Mouse (Mus musculus) testis, adult 2 months (tissue): ENCODE measurements around the gene Gm1113. TPM values are rescaled to one million over a fixed set of nuclear protein-coding genes. Genes with fewer than 3 reads are reported as not detected.

Experiments
- H3K27ac ChIP-seq: fragments of 200-500 bp; 2 replicates; pipeline ENCODE4 v1.5.1; 2012; ENCODE audit warnings: low read depth, low read length; ENCODE audit not compliant: control insufficient read depth, insufficient read depth
- H3K27me3 ChIP-seq: fragments of 200-500 bp; 2 replicates; pipeline ENCODE4 v1.6.1; 2012; ENCODE audit warnings: mild to moderate bottlenecking, low read length, moderate library complexity; ENCODE audit not compliant: control insufficient read depth, insufficient read depth
- H3K36me3 ChIP-seq: fragments of 200-500 bp; 2 replicates; pipeline ENCODE4 v1.6.1; 2012; ENCODE audit warnings: mild to moderate bottlenecking, low read length; ENCODE audit not compliant: control insufficient read depth, insufficient read depth
- H3K4me1 ChIP-seq: fragments of 200-500 bp; 2 replicates; pipeline ENCODE4 v1.6.1; 2012; ENCODE audit warnings: low read length; ENCODE audit not compliant: control insufficient read depth, insufficient read depth
- H3K4me3 ChIP-seq: fragments of 200-500 bp; 2 replicates; pipeline ENCODE4 v1.5.1; 2012; ENCODE audit warnings: low read depth, mild to moderate bottlenecking, low read length, moderate library complexity, mixed read lengths; ENCODE audit not compliant: control insufficient read depth
- CTCF ChIP-seq: fragments of 200-500 bp; IDR thresholded peaks from 2 replicates; pipeline ENCODE4 v1.5.1; 2012; ENCODE audit warnings: low read depth, mild to moderate bottlenecking, inconsistent platforms, low read length, moderate library complexity; ENCODE audit not compliant: control insufficient read depth, insufficient read depth, insufficient replicate concordance
- POLR2A ChIP-seq: fragments of 200-500 bp; IDR thresholded peaks from 2 replicates; pipeline ENCODE4 v1.6.1; 2012; ENCODE audit warnings: low read depth, mild to moderate bottlenecking, inconsistent platforms, low read length, moderate library complexity; ENCODE audit not compliant: control insufficient read depth
- polyA plus RNA-seq: library from polyadenylated mRNA; depleted of rRNA; stranded (reverse); fragments of >200 nt; gene quantifications from 2 replicates; pipeline ENCODE4 v1.2.3, GENCODE M21; 2012; rRNA removed

Gene Gm1113
- polyA plus RNA-seq, 1 experiment: not detected

- H3K4me3 ChIP-seq: no peak overlapping the region
- TF ChIP-seq POLR2A: no peak
- no peak for TF ChIP-seq CTCF
- H3K36me3 ChIP-seq: no peaks in the 10 kb centered on the region
- no peaks in the 10 kb centered on the region for H3K4me1 ChIP-seq
- H3K27ac ChIP-seq: no peak overlapping the region
- no peaks in the 10 kb centered on the region for H3K27me3 ChIP-seq
Observed at GRCm38 (mm10) chr9:35475394-35475793, 42.7 kb downstream of the Gm1113 start.

- no peaks in the 10 kb centered on the region for H3K36me3 ChIP-seq
- H3K27me3 ChIP-seq: no peaks in the 10 kb centered on the region
- H3K4me3 ChIP-seq: no peak overlapping the region
- TF ChIP-seq POLR2A (no peak), CTCF (no peak)
- no peak overlapping the region for H3K27ac ChIP-seq
- no peaks in the 10 kb centered on the region for H3K4me1 ChIP-seq
Observed at GRCm38 (mm10) chr9:35474104-35474724, 43.9 kb downstream of the Gm1113 start.

- H3K4me3 ChIP-seq: no peak overlapping the region
- no peaks in the 10 kb centered on the region for H3K4me1 ChIP-seq
- TF ChIP-seq POLR2A (no peak), CTCF (no peak)
- H3K36me3 ChIP-seq: no peaks in the 10 kb centered on the region
- H3K27ac ChIP-seq: no peak overlapping the region
- H3K27me3 ChIP-seq: no peaks in the 10 kb centered on the region
Observed at GRCm38 (mm10) chr9:35468913-35469312, 49.2 kb downstream of the Gm1113 start.

- H3K36me3 ChIP-seq: no peaks in the 10 kb centered on the region
- H3K4me1 ChIP-seq: no peaks in the 10 kb centered on the region
- no peaks in the 10 kb centered on the region for H3K27me3 ChIP-seq
- H3K27ac ChIP-seq: no peak overlapping the region
- TF ChIP-seq CTCF: no peak
- TF ChIP-seq POLR2A: no peak
- H3K4me3 ChIP-seq: no peak overlapping the region
Observed at GRCm38 (mm10) chr9:35467264-35467817, 50.7 kb downstream of the Gm1113 start.

- Histone ChIP-seq H3K27me3 (no peaks in the 10 kb centered on the region), H3K4me3 (no peak overlapping the region), H3K36me3 (no peaks in the 10 kb centered on the region), H3K4me1 (no peaks in the 10 kb centered on the region), H3K27ac (no peak overlapping the region)
- no peak for TF ChIP-seq POLR2A
- TF ChIP-seq CTCF: no peak
Observed at GRCm38 (mm10) chr9:35459594-35459993, 58.5 kb downstream of the Gm1113 start.

Other genes starting within 250 kb of the Gm1113 start
- 1.8 and 2.0 TPM in 2 replicates for gene Cdon, start 97.1 kb downstream of the Gm1113 start, polyA plus RNA-seq
- 63.9 and 71.2 TPM in 2 replicates for gene Ddx25, start 40.3 kb upstream of the Gm1113 start, polyA plus RNA-seq
- gene Pus3, start 40.3 kb upstream of the Gm1113 start, polyA plus RNA-seq: 2.8 and 3.5 TPM in 2 replicates
- gene Pate2, start 52.0 kb upstream of the Gm1113 start, polyA plus RNA-seq: 1.1 and 2.3 TPM in 2 replicates
- 39.7 and 41.8 TPM in 2 replicates for gene Hyls1, start 52.1 kb upstream of the Gm1113 start, polyA plus RNA-seq
- gene Pate4, start 93.7 kb upstream of the Gm1113 start, polyA plus RNA-seq: 0.10 TPM in 1 of 2 replicates, not detected in the other
- gene Pate3, start 129.9 kb upstream of the Gm1113 start, polyA plus RNA-seq: 0.54 TPM in 1 of 2 replicates, not detected in the other
- gene Pate1, start 169.1 kb upstream of the Gm1113 start, polyA plus RNA-seq: 3.4 TPM in 1 of 2 replicates, not detected in the other
- gene Gm17677, start 222.8 kb upstream of the Gm1113 start, polyA plus RNA-seq: not detected in 2 replicates